Mouse (Mus musculus) liver, postnatal 0 days (tissue): ENCODE results near the gene Wdpcp. TPM values are rescaled to one million over a fixed set of nuclear protein-coding genes. Genes with fewer than 3 reads are reported as not detected.

Source experiments
- ATAC-seq: fragments of 200-750 bp; cut with Nextera tagmentation; 2 replicates; pipeline ENCODE4 v1.8.0; 2017; ENCODE audit warnings: mild to moderate bottlenecking, moderate library complexity
- DNase-seq: peaks from one replicate; pipeline ENCODE4 v3.0.0-alpha.2; 2016
- H3K27ac ChIP-seq: fragments of 300-500 bp; sonication (generic); 2 replicates; pipeline ENCODE4 v1.5.1; 2014; ENCODE audit warnings: antibody characterized with exemption, moderate library complexity, mild to moderate bottlenecking, low read depth
- H3K27me3 ChIP-seq: fragments of 300-500 bp; sonication (generic); 2 replicates; pipeline ENCODE4 v1.6.1; 2014; ENCODE audit warnings: low read length, control low read depth, mixed read lengths; ENCODE audit not compliant: insufficient read depth
- H3K36me3 ChIP-seq: fragments of 300-500 bp; sonication (generic); replicated peaks from 2 replicates; pipeline ENCODE4 v1.6.1; 2014; ENCODE audit warnings: mild to moderate bottlenecking, control low read depth, low read length, moderate library complexity, mixed read lengths; ENCODE audit not compliant: insufficient read depth
- H3K4me1 ChIP-seq: fragments of 300-500 bp; sonication (generic); 2 replicates; pipeline ENCODE4 v1.6.1; 2014; ENCODE audit warnings: antibody characterized with exemption, mild to moderate bottlenecking, control low read depth; ENCODE audit not compliant: insufficient read depth
- H3K4me2 ChIP-seq: fragments of 300-500 bp; sonication (generic); 2 replicates; pipeline ENCODE4 v1.6.1; 2014; ENCODE audit warnings: low read depth, mild to moderate bottlenecking, low read length, moderate library complexity, mixed read lengths
- H3K4me3 ChIP-seq: fragments of 300-500 bp; sonication (generic); 2 replicates; pipeline ENCODE4 v1.5.1; 2014; ENCODE audit warnings: low read depth, low read length
- H3K9ac ChIP-seq: fragments of 300-500 bp; sonication (generic); replicated peaks from 2 replicates; pipeline ENCODE4 v1.6.1; 2014; ENCODE audit warnings: mild to moderate bottlenecking, moderate library complexity
- H3K9me3 ChIP-seq: fragments of 300-500 bp; sonication (generic); 2 replicates; pipeline ENCODE4 v1.6.1; 2016; ENCODE audit warnings: mild to moderate bottlenecking, control low read depth, low read length, mixed read lengths
- CTCF ChIP-seq: sonication (generic); IDR thresholded peaks from 2 replicates; pipeline ENCODE4 v1.5.1; 2016; ENCODE audit warnings: antibody characterized with exemption, low read depth
- EP300 ChIP-seq: IDR thresholded peaks from 2 replicates; pipeline ENCODE4 v1.6.1; 2016; ENCODE audit warnings: antibody characterized with exemption, low read depth, mild to moderate bottlenecking
- WGBS: fragments of 180-500 bp; shearing (Covaris S2); extraction: QIAGEN DNeasy Blood & Tissue Kit; methylation state at CpG from one replicate; pipeline ENCODE4 v1.1.7; 2014; ENCODE audit not compliant: insufficient replicate concordance; 5-methylcytosine and 5-hydroxymethylcytosine counted together
- polyA plus RNA-seq: library from polyadenylated mRNA; unstranded; fragments of >200 nt; fragmentation: Nextera tagmentation; extraction: Ambion mirVana; gene quantifications from 2 replicates; pipeline ENCODE4 v1.2.1, GENCODE M21; 2015

Wdpcp gene
- polyA plus RNA-seq, 1 experiment from 2014 or later, result 0.60 TPM

DNA sequence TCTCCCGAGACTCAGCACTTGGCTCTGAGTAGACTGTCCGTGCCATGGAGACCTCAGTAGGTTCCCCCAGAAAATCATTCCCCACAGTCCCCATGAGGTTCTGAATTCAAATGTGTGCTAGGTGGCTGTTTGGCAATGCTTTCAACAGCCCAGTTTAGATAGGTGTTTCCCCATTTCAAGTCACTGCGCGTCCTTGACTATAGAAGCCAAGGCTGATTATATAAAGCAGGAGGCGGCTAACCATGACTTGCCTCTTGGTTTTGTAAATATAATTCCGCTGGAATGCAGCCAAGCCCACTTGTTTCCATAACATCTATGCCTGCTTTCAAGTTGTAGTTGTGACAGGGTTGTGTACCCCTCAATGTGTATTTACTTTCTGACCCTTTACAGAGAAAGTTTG is 157.9 kb downstream of the Wdpcp start:
- WGBS, result 69% methylated on average over 6 of the region's 6 CpGs
- DNase-seq (no peak), ATAC-seq (no peak)

DNA sequence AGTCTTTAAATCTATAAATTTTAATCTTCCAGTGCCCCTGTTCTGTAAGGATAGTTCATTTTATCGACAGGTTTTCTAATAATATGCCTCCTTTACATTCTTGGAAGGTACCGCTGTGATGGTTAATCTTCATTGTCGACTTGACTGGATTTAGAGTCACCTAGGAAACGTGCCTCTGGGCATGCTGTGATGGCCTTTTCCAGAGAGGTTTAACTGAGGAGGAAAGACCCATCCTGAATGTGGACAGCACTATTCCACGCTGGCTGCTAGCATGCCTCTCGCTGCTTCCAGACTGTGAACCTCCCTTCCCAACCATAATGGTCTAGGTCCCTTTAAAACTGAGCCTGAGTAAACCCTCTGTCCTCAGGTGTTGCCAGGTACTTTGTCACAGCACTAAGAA is 163.2 kb downstream of the Wdpcp start:
- DNase-seq (no peak), ATAC-seq (no peak)
- no peak overlapping the region for H3K9ac ChIP-seq
- no peaks in the 10 kb centered on the region for H3K27me3 ChIP-seq
- no peaks in the 10 kb centered on the region for H3K9me3 ChIP-seq
- no peak overlapping the region for H3K4me3 ChIP-seq
- no peak overlapping the region for H3K27ac ChIP-seq
- TF ChIP-seq CTCF (no peak), EP300 (no peak)
- no peaks in the 10 kb centered on the region for H3K4me1 ChIP-seq
- no peaks in the 10 kb centered on the region for H3K36me3 ChIP-seq
- 73% methylated on average over 6 of the region's 6 CpGs for whole genome bisulfite sequencing
- H3K4me2 ChIP-seq, result no peak overlapping the region

More for the DNA sequence above, 157.9 kb downstream of the Wdpcp start:
- Histone ChIP-seq H3K27ac (no peak overlapping the region), H3K9ac (no peak overlapping the region), H3K4me2 (no peak overlapping the region), H3K4me3 (no peak overlapping the region), H3K4me1 (no peaks in the 10 kb centered on the region), H3K27me3 (no peaks in the 10 kb centered on the region), H3K9me3 (no peaks in the 10 kb centered on the region), H3K36me3 (no peaks in the 10 kb centered on the region)
- no peak for TF ChIP-seq EP300
- no peak for TF ChIP-seq CTCF

DNA sequence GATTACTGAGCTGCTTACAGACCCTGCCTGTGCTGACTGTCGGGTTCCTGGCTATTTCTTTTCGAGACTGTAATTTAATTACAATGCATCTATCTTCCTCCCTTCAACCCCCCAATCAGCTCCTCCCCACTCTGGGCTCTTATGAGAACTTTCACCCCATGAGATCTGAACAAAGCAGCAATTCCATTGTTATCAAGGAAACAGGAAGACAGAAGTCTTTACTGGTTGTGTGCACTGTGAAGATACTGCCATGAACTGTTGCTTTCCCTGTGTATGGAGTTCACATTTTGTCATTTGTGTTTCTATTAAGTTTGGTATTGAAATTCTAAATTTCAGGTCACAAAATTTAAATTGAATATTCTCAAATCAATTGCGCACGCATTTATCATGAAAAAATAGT is 177.5 kb downstream of the Wdpcp start:
- Histone ChIP-seq H3K4me1 (no peaks in the 10 kb centered on the region), H3K27me3 (no peaks in the 10 kb centered on the region), H3K9me3 (no peaks in the 10 kb centered on the region), H3K27ac (no peak overlapping the region), H3K9ac (no peak overlapping the region), H3K36me3 (no peaks in the 10 kb centered on the region), H3K4me3 (no peak overlapping the region), H3K4me2 (no peak overlapping the region)
- no peak for TF ChIP-seq CTCF
- no peak for TF ChIP-seq EP300
- peak; percentile 38; the same call in 1 of the 2 replicates for ATAC-seq
- 60% methylated on average over 4 of the region's 4 CpGs for WGBS
- no peak for DNase-seq

DNA sequence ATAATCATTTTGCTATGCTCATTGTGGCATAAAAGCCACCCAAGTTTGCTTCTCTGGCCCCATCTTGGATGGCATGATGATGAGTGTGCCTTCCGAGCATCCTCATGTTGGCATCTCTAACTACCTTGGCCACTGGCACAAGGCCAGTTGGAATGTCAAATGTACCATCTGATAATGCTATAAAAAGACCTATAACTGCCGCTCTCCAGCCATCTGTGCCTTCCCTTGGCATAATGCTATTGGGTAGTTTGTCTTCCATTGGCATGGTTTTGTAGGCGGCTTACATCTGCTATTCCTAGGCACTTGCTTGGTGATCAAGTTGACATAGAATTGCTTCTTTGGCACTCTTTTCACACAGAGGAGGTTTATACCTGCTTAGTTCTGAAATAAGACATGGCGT is 191.2 kb downstream of the Wdpcp start:
- WGBS, result 84% methylated on average over 4 of the region's 4 CpGs
- Histone ChIP-seq H3K9ac (no peak overlapping the region), H3K4me2 (no peak overlapping the region), H3K27me3 (no peaks in the 10 kb centered on the region), H3K36me3 (no peaks in the 10 kb centered on the region), H3K9me3 (no peaks in the 10 kb centered on the region), H3K4me3 (no peak overlapping the region), H3K4me1 (no peaks in the 10 kb centered on the region), H3K27ac (no peak overlapping the region)
- no peak for ATAC-seq
- no peak for DNase-seq
- TF ChIP-seq EP300 (no peak), CTCF (no peak)

DNA sequence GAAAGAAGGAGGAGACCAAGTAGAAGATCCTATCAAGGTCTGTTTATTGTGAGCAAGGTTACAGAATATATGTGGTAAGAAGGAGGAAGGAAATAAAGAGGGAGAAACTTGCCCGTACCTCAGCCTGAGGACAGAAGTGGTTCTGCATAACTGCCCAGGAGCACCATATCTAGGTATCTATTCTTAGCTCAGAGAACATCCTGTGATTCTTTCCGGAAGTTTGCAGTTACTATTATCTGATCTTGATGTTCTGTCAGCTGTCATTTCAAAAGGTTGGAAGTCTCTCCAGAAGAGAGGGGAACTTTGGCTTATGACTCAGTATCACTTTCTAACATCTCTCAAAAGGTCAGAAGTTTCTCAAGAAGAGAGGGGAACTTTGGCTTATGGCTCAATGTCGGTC is 216.8 kb downstream of the Wdpcp start:
- H3K27ac ChIP-seq, result no peak overlapping the region
- no peaks in the 10 kb centered on the region for H3K36me3 ChIP-seq
- H3K9ac ChIP-seq, result no peak overlapping the region
- ATAC-seq (no peak), DNase-seq (no peak)
- no peaks in the 10 kb centered on the region for H3K27me3 ChIP-seq
- no peak overlapping the region for H3K4me2 ChIP-seq
- no peak for TF ChIP-seq CTCF
- no peak for TF ChIP-seq EP300
- H3K4me1 ChIP-seq, result no peaks in the 10 kb centered on the region
- H3K4me3 ChIP-seq, result no peak overlapping the region
- WGBS, result 53% methylated on average over 3 of the region's 3 CpGs
- no peaks in the 10 kb centered on the region for H3K9me3 ChIP-seq

DNA sequence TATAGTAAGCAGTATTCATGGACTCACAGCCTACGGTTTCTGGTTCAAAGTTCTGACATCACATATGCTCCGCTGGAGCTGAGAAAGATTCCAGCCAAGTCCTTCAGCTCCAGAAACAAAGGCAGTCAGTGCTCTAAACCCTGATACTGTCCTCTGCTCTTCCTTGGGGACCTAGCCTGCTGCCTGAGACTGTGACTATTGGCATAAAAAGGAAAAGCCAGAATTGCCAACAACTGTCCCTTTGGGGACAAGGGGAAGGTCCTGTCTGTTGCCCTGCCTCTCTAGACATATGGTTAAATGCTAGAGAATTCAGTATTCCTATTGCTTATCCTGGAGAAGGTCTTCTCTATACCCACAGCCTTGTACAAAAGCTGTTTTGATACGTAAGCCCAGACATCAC is 252.9 kb downstream of the Wdpcp start:
- no peak for TF ChIP-seq EP300
- no peak for TF ChIP-seq CTCF
- no peak overlapping the region for H3K4me3 ChIP-seq
- no peaks in the 10 kb centered on the region for H3K9me3 ChIP-seq
- no peak overlapping the region for H3K9ac ChIP-seq
- no peak overlapping the region for H3K27ac ChIP-seq
- H3K27me3 ChIP-seq, result no peaks in the 10 kb centered on the region
- DNase-seq, result no peak
- no peak overlapping the region for H3K4me2 ChIP-seq
- H3K36me3 ChIP-seq, result no peaks in the 10 kb centered on the region
- 92% methylated on average over 3 of the region's 3 CpGs for WGBS
- H3K4me1 ChIP-seq, result no peaks in the 10 kb centered on the region
- ATAC-seq, result no peak

DNA sequence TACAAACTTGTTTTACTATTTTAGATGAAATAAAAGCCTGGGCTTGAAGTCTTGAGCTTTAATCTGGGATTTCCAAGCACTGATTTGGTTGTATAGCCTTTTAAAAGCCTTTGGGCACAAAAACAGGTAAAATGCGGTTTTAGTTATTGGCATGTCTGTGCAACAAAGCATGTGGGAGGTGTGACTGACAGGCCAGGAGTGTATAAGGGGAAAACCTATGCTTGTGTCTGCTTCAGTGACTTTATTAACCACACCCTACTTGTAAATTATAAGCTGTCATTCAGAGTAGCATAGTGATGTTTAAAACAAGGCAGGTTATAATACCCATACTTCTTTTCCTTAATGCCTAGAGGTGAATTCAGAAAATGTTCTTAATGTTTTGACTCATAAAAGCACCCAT is 254.5 kb downstream of the Wdpcp start:
- Histone ChIP-seq H3K4me3 (no peak overlapping the region), H3K4me2 (no peak overlapping the region), H3K9ac (no peak overlapping the region), H3K4me1 (no peaks in the 10 kb centered on the region), H3K27me3 (no peaks in the 10 kb centered on the region), H3K36me3 (no peaks in the 10 kb centered on the region), H3K27ac (no peak overlapping the region), H3K9me3 (no peaks in the 10 kb centered on the region)
- no peak for ATAC-seq
- TF ChIP-seq CTCF (no peak), EP300 (no peak)
- 78% methylated on average over 1 of the region's 1 CpGs for WGBS
- DNase-seq, result no peak
